Mouse (Mus musculus) fibroblast of lung, adult 2 months (primary cell): ENCODE data around the gene Sema3f.

Experiments used
- DNase-seq: peaks from one replicate; pipeline ENCODE4 v3.0.0-alpha.2; 2011; ENCODE audit warnings: low read depth

Sema3f gene

GRCm38 (mm10) chr9:107715632-107716031 is 5.4 kb upstream of the Sema3f start:
- DNase-seq = no peak

- DNase-seq = no peak
Measured at GRCm38 (mm10) chr9:107714221-107714952, 4.1 kb upstream of the Sema3f start.

GRCm38 (mm10) chr9:107709096-107709696 is 1.1 kb downstream of the Sema3f start:
- no peak for DNase-seq

GRCm38 (mm10) chr9:107708439-107709095 is 1.7 kb downstream of the Sema3f start:
- DNase-seq = no peak

- DNase-seq = no peak
Measured at GRCm38 (mm10) chr9:107707701-107708438, 2.4 kb downstream of the Sema3f start.

- no peak for DNase-seq
Measured at GRCm38 (mm10) chr9:107706781-107707211, 3.5 kb downstream of the Sema3f start.

- DNase-seq = peak; percentile 62
Measured at GRCm38 (mm10) chr9:107703337-107704122, 6.7 kb downstream of the Sema3f start.

GRCm38 (mm10) chr9:107702606-107703185 is 7.6 kb downstream of the Sema3f start:
- DNase-seq = no peak

- DNase-seq = peak; percentile 84
Measured at GRCm38 (mm10) chr9:107701594-107701993, 8.7 kb downstream of the Sema3f start.

GRCm38 (mm10) chr9:107700114-107700571 is 10.1 kb downstream of the Sema3f start:
- DNase-seq = peak; percentile 78

GRCm38 (mm10) chr9:107699376-107699980 is 10.8 kb downstream of the Sema3f start:
- no peak for DNase-seq

GRCm38 (mm10) chr9:107698611-107699190 is 11.6 kb downstream of the Sema3f start:
- DNase-seq = no peak

GRCm38 (mm10) chr9:107697811-107698521 is 12.3 kb downstream of the Sema3f start:
- DNase-seq = no peak

GRCm38 (mm10) chr9:107696845-107697610 is 13.2 kb downstream of the Sema3f start:
- DNase-seq = no peak

- no peak for DNase-seq
Measured at GRCm38 (mm10) chr9:107696106-107696479, 14.2 kb downstream of the Sema3f start.

GRCm38 (mm10) chr9:107695441-107696105 is 14.7 kb downstream of the Sema3f start:
- DNase-seq = no peak

GRCm38 (mm10) chr9:107694627-107695026 is 15.6 kb downstream of the Sema3f start:
- no peak for DNase-seq

GRCm38 (mm10) chr9:107693433-107693987 is 16.8 kb downstream of the Sema3f start:
- no peak for DNase-seq
